Mouse (Mus musculus): ENCODE measurements around the gene Cops4.

Cops4 gene

DNA sequence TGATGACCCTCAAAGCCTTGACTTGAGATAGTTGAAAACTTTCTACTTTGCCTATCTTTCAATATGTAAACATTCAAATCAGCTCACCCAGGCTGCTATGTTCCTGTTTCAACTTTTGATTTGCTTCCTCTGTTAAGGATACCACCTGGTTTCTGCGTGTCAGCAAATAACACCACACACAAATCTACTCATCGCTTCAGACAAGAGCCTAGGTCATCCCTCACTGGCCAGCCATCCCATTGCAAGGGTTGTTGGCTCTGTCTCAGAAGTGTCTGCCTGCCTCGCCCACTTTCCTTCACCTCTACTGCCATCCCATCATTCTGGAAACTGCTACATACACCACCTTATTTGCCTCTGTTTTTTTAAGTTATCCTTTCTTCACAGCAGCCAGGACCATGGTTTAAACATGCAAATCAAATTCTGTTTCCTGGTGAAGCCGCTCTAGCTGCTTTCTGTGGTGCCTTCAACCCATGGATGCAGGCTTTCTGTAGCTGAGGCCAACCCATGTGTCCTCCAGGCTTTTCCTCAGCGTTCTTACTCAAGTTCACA lies 60.8 kb downstream of the Cops4 start:
- no peak for DNase-seq (ENCODE audit: low read depth in 1 of 2, low spot score in 2 of 2)

DNA sequence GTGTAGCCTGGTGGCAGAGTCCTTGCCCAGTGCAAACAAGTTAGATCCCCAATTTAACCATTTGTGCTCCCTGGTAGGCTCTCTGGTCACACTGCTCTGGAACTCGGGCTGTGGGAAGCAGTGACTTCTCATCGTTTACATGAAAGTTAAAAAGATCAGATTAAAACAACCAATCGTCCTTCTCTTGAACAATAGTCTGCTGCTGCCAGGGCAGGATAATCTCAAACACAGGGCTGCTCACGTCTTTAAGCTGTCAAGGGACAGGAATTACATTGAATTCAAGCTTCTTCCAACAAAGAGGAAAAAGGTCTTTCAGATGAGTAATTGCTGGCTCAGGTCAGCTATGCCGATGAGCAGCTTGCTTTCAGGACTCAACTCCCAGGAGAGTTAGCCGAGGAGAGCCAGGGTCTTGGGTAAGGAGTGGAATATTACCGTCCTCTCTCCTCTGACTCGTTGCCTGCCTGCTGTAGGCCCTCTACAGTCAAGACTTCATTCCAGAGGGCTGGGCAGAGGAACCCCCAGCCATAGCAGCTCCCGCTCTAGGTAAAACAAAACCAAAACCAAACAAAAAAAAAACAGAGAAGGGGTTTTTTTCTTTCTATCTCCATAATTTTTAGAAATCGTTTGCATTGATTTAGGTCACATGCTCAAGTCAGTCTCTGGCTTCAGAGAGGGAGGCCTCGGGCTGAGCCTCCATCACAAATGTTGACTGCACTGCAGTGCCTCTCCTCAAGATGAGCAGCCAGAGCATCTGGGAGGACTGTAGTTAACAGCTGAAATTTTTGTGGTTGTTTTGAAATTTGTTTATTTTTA lies 63.7 kb downstream of the Cops4 start:
- DNase-seq (ENCODE audit: low read depth in 1 of 2, low spot score in 2 of 2): no peak

DNA sequence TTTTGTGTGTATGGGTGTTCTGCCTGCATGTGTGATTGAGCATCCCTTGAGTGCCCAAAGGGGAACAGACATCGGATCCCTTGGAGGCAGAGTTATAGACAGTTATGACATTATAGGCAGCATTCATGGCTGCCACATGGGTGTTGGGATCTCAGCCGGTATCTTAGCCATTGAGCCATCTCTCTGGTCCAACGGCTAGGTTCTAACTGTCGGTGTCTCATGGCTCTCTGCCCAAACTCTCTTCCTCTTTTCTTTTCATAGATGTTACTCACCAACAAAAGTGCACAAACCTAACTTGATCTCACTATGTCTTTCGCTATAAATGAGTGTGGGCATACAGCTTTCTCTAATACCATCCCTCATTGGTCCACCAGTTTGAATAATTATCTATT lies 64.3 kb downstream of the Cops4 start:
- DNase-seq (ENCODE audit: low read depth in 1 of 2, low spot score in 2 of 2): peak in 1 of 2 experiments; percentile 28

DNA sequence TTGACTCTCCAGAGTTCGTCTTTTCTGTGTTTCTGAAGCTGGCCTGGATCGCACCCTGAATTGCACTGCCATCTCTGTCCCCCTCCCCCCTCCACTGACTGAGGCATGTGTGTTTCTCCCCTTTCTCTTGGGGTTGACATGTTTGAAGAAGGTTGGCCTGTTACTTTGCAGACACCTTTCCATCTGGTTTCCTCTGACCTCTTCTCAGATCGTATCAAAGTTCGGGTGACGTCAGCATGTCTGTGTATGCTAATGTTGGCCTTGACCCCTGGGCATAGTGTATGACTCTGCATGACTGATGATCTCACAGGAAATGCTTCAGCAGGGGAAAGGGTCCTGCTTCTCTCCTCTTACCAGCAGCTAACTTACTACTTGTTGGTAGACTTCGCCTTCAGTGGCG lies 65.0 kb downstream of the Cops4 start:
- DNase-seq (ENCODE audit: low read depth in 1 of 2, low spot score in 2 of 2): no peak

DNA sequence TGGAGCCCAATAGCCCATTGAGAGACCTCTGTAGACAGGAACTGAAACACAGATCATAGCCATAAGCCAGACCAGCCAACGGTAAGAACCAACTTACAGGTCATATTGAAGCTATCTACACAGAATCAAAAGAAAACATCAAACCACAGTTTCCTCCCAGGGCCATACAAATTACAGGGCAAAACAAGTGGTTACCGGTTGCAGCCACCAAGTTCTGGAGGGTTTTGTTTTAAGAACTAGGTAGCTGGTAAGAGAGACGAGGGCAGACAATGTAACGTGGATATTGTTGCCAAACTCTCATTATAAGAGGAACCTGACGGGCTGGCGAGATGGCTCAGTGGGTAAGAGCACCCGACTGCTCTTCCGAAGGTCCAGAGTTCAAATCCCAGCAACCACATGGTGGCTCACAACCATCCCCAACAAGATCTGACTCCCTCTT lies 67.1 kb downstream of the Cops4 start:
- DNase-seq (ENCODE audit: low read depth in 1 of 2, low spot score in 2 of 2): peak; percentile 45 to 55

DNA sequence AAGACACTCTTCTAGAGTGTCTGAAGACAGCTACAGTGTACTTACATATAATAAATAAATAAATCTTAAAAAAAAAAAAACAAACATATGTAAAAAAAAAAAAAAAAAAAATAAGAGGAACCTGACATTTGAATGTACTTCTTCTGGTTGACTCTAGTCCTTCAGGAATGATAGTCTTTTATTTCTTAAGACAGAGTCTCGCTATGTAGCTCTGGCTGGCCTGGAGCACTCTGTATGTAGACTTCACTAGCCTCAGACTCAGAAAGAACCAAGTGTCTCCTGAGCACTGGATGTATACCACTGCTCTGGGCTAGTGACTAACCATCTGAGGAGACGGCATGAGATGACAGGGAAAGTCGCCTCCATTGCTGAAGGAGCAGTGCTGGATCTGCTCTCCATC lies 67.5 kb downstream of the Cops4 start:
- DNase-seq (ENCODE audit: low read depth in 1 of 2, low spot score in 2 of 2): no peak

DNA sequence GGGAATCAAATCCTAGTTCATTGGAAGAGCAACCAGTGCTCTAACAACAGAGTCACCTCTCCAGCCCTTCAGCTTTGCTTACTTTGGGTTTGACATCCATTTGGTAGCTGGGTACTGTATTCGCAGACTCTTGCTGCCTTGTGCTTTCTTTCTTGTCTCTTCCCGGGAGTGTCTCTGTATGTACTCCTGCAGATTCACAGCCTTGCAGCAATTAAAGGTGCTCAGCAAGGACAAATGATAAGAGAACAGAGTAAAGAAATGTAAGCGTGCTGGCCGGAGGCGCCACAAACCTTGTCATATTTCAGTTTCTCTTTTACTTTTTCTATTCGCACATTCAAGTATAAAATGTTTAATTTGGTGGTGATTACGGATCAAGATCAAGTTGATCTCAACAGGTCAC lies 69.0 kb downstream of the Cops4 start:
- DNase-seq (ENCODE audit: low read depth in 1 of 2, low spot score in 2 of 2): no peak

DNA sequence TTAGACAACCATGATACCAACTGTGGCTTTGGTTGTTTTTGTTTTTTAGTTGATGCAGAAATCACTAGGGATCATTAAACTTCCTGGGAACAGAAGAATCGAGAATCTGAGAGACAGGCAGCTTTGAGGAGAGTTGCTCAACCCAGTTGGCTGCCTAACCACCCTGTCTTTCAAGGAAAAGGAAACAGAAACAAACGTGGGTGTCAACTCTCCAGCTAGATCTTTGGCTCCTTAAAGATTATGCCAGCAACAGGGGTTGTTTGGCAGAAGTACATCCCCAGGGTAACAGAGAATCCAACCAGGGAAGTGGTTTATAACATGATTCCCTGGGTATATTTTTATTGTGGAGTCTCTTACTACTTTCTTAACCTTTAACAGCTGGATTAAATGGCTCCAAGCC lies 69.5 kb downstream of the Cops4 start:
- DNase-seq (ENCODE audit: low read depth in 1 of 2, low spot score in 2 of 2): no peak

DNA sequence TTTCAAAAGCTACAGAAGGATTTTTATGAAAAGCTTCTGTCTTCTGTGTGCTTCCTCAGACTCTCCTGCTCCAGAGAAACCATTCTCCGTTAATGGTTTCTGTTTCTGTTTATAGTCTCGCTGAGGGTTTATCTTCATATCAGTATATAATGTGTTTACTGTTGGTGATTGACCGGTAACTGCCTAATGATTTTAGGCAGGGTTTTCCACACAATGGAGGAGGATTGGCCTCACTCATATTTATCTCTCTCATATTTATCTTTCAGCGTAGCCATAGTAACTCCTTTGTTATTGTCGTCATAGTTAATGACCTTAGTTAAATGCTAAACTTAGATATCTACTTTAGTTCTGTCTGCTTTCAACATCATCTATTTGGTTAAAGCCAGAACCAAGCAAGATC lies 72.4 kb downstream of the Cops4 start:
- DNase-seq (ENCODE audit: low read depth in 1 of 2, low spot score in 2 of 2): no peak

DNA sequence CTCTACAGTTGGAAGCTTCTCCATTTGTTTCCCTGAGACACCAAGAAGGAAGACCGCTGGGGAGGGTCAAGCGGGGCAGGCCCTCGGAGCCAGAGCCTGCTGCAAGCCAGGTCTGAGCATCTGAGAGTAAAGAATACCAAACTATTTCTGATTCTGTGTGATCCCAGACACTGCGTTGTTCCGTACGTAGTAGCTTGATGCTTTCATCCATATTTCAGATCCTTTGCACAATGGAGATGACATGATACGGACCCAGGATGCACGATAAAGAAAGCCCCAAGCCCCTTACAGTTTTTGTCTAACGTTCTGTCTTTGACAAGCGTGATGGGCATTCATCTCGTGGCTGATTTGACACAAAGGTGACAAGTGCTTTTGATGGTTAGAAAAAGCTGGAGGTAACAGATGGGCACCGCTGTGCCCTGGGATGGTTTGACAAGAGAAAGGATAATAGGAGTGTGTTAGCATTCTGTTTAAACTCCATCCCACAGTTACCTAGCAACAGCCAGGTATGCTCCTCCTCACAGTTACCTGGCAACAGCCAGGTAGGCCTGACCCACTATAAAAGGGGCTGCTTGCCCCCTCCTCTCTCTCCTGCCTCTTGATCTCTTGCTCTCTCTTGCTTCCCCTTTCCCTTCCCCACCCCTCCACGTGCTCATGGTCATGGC lies 76.8 kb downstream of the Cops4 start:
- no peak for DNase-seq (ENCODE audit: low read depth in 1 of 2, low spot score in 2 of 2)

DNA sequence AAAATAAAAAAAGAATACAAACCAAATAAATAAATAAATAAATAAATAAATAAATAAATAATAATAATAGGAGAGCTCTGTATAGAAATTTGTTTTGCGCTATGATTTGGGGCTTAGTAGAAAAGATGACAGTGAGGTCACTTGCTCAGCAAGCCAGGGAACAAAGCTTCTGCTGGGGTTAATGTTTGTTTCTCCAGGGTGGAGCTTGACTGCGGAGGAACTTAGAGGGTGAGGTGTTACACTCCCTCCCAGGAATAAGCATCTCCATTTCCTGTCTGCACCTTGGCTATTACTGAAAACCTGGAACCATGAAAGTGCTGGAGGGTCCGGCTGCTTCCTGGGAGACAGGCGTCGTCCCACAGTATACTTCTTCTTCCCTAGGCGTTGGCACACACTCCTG lies 77.9 kb downstream of the Cops4 start:
- no peak for DNase-seq (ENCODE audit: low read depth in 1 of 2, low spot score in 2 of 2)
